Mouse (Mus musculus): Measurements from ENCODE around the gene Vwa5b1. TPM values are rescaled to one million over a fixed set of nuclear protein-coding genes. Genes with fewer than 3 reads are reported as not detected.
A peak's percentile ranks its signal among the peaks of the same experiment; 100 is the strongest.

Gene Vwa5b1
- polyA plus RNA-seq, 1 experiment: not detected

DNA sequence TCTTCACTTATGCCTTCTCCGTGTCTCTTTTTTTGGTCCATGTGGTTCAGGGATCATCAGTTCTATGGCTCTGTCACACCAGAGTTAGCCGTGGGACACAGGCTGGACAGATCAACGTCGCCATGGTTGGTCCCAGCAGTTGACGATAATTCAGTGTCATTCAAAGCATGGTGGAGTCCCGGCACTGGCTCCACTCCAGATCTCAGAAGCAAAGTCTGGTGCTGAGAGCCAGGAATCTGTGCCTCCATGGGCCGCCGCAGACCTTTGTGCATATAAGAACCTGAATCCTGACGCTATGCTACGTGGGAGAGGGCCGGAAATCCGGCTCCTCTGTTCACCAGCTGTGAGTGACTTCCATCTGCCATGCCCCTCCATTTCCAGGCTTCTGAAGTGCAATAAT, 100.1 kb downstream of the Vwa5b1 start:
- WGBS: 84% methylated on average over 12 of the region's 12 CpGs
- Histone ChIP-seq H3K36me3 (ENCODE audit: control insufficient read depth, insufficient read depth, low read length) (no peaks in the 10 kb centered on the region), H3K27me3 (replicated peaks; ENCODE audit: control insufficient read depth, insufficient read depth, low read length) (no peaks in the 10 kb centered on the region), H3K4me1 (ENCODE audit: control insufficient read depth, insufficient read depth, low read length) (no peaks in the 10 kb centered on the region), H3K27ac (ENCODE audit: insufficient read depth, low read depth, low read length) (no peak overlapping the region), H3K4me3 (ENCODE audit: insufficient read depth, low read depth, low read length) (no peak overlapping the region)
- DNase-seq: no peak
- no peak for TF ChIP-seq CTCF (conservative IDR thresholded peaks at IDR 0.05; ENCODE audit: insufficient read depth, insufficient read length, low read depth, low read length)
- no peak for TF ChIP-seq POLR2A (IDR thresholded peaks at IDR 0.05; ENCODE audit: low read depth, low read length)

DNA sequence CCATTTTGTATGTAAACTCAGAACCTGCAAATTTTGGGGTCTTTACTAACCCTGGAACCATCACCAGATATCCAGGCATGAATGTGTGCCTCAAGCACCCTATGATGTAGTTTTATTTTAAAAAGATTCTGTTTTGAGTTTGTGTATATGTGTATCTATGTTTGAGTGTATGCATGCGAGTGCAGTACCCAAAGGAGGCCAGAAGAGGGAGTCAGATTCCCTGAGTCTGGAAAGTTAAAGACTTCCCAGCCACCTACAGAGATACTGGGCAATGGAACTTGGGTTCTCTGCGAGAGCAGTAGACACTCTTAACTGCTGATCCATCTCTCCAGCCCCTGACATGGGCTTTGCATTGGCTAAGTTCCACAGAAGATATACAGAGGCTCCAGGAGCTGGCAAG, 101.8 kb downstream of the Vwa5b1 start:
- Histone ChIP-seq H3K27me3 (replicated peaks; ENCODE audit: control insufficient read depth, insufficient read depth, low read length) (no peaks in the 10 kb centered on the region), H3K36me3 (ENCODE audit: control insufficient read depth, insufficient read depth, low read length) (no peaks in the 10 kb centered on the region), H3K4me1 (ENCODE audit: control insufficient read depth, insufficient read depth, low read length) (no peaks in the 10 kb centered on the region), H3K27ac (ENCODE audit: insufficient read depth, low read depth, low read length) (no peak overlapping the region), H3K4me3 (ENCODE audit: insufficient read depth, low read depth, low read length) (no peak overlapping the region)
- TF ChIP-seq POLR2A (IDR thresholded peaks at IDR 0.05; ENCODE audit: low read depth, low read length) (no peak), CTCF (conservative IDR thresholded peaks at IDR 0.05; ENCODE audit: insufficient read depth, insufficient read length, low read depth, low read length) (no peak)
- DNase-seq: no peak
- WGBS: 95% methylated on average over 2 of the region's 2 CpGs

DNA sequence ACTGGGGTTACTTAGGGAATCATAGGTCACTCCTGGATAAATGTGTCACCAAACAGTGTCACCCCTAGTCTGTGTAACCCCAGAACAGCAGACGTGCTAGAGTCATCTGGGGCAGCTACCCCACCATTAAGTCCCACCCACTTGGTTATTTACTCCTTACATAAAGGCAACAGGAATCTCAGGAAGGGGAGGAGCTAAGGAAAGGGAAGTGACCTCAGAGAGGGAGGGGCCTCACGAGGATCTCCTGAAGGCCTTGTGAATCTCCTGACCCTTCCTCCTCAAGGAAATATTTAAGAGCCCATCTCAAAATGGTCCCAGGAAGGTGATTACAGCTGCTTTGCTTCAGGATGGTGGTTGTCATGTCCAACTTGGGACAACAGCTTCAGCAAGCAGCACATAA, 103.9 kb downstream of the Vwa5b1 start:
- WGBS: 78% methylated on average over 2 of the region's 2 CpGs

DNA sequence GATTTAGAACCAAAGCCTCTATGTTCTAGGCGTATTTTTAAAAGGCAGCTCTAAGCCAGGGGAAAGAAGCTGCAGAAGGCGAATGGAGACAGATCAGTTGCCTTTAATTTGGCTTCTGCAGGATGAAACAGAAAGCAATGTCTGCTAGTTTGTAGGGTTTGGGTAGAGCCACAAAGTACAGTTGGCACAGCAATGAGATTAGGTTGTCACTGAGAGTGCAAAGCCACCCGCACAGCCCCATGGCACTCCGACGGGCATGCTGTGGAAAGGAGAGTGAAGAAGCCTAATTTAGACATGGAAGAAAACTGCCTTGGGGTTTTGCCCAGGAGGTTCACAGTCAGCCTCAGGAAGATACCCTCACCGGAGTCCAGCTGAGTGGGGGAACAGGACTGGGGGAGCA, 105.7 kb downstream of the Vwa5b1 start:
- Histone ChIP-seq H3K4me1 (ENCODE audit: control insufficient read depth, insufficient read depth, low read length) (no peaks in the 10 kb centered on the region), H3K27me3 (replicated peaks; ENCODE audit: control insufficient read depth, insufficient read depth, low read length) (no peaks in the 10 kb centered on the region), H3K27ac (ENCODE audit: insufficient read depth, low read depth, low read length) (no peak overlapping the region), H3K4me3 (ENCODE audit: insufficient read depth, low read depth, low read length) (no peak overlapping the region), H3K36me3 (ENCODE audit: control insufficient read depth, insufficient read depth, low read length) (no peaks in the 10 kb centered on the region)
- TF ChIP-seq CTCF (conservative IDR thresholded peaks at IDR 0.05; ENCODE audit: insufficient read depth, insufficient read length, low read depth, low read length): no peak
- TF ChIP-seq POLR2A (IDR thresholded peaks at IDR 0.05; ENCODE audit: low read depth, low read length): no peak
- 92% methylated on average over 6 of the region's 6 CpGs for WGBS
- no peak for DNase-seq

More for the DNA sequence above, 103.9 kb downstream of the Vwa5b1 start:
- Histone ChIP-seq H3K27ac (ENCODE audit: insufficient read depth, low read depth, low read length) (no peak overlapping the region), H3K4me1 (ENCODE audit: control insufficient read depth, insufficient read depth, low read length) (no peaks in the 10 kb centered on the region), H3K4me3 (ENCODE audit: insufficient read depth, low read depth, low read length) (no peak overlapping the region), H3K36me3 (ENCODE audit: control insufficient read depth, insufficient read depth, low read length) (no peaks in the 10 kb centered on the region), H3K27me3 (replicated peaks; ENCODE audit: control insufficient read depth, insufficient read depth, low read length) (no peaks in the 10 kb centered on the region)
- TF ChIP-seq CTCF (conservative IDR thresholded peaks at IDR 0.05; ENCODE audit: insufficient read depth, insufficient read length, low read depth, low read length) (no peak), POLR2A (IDR thresholded peaks at IDR 0.05; ENCODE audit: low read depth, low read length) (no peak)
- no peak for DNase-seq

DNA sequence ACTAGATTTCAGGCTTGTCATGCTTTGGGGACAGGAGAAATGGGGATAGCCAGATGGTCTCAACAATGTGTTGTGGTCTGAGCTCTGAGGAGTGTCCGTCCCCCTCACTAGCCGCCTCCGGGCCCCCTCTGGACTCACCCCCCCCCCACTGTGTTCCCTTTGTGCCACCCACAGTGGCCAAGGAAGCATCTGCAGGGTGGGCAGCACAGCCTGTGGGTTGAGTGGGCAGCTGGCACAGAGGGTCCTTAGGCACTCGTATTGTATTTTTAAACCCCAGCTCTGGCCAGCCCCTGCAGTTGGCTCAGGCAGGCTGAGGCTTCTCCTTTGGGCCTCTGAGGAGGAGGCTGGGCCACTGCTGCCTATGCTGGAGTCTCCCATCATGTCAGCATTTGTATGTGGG, 110.0 kb downstream of the Vwa5b1 start:
- no peak for TF ChIP-seq POLR2A (IDR thresholded peaks at IDR 0.05; ENCODE audit: low read depth, low read length)
- TF ChIP-seq CTCF (conservative IDR thresholded peaks at IDR 0.05; ENCODE audit: insufficient read depth, insufficient read length, low read depth, low read length): no peak
- DNase-seq: no peak
- 85% methylated on average over 4 of the region's 4 CpGs for WGBS

DNA sequence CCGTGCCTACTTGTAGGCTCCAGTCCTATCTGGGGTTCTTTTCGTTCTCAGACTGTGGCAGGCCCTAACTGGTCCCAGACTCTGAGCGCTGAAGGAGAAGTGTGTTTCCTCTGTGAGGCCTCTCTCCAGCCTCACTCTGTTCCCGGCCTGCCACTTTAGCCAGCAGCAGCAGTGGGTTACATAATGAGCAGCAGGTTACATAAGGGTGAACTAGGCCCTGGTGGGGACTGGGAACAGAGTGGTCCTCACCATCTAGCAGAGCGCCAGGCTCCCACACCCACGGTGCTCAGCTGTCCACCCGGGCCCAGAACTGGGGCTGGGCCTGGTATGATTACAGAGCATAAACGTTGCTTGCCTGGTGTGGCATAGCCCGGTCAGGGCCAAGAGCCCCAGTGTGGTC, 110.9 kb downstream of the Vwa5b1 start:
- WGBS: 78% methylated on average over 9 of the region's 9 CpGs
- H3K27me3 ChIP-seq (replicated peaks; ENCODE audit: control insufficient read depth, insufficient read depth, low read length): no peaks in the 10 kb centered on the region

More for the DNA sequence above, 110.0 kb downstream of the Vwa5b1 start:
- no peak overlapping the region for H3K4me3 ChIP-seq (ENCODE audit: insufficient read depth, low read depth, low read length)
- no peaks in the 10 kb centered on the region for H3K27me3 ChIP-seq (replicated peaks; ENCODE audit: control insufficient read depth, insufficient read depth, low read length)
- no peaks in the 10 kb centered on the region for H3K4me1 ChIP-seq (ENCODE audit: control insufficient read depth, insufficient read depth, low read length)
- H3K36me3 ChIP-seq (ENCODE audit: control insufficient read depth, insufficient read depth, low read length): no peaks in the 10 kb centered on the region
- H3K27ac ChIP-seq (ENCODE audit: insufficient read depth, low read depth, low read length): no peak overlapping the region

DNA sequence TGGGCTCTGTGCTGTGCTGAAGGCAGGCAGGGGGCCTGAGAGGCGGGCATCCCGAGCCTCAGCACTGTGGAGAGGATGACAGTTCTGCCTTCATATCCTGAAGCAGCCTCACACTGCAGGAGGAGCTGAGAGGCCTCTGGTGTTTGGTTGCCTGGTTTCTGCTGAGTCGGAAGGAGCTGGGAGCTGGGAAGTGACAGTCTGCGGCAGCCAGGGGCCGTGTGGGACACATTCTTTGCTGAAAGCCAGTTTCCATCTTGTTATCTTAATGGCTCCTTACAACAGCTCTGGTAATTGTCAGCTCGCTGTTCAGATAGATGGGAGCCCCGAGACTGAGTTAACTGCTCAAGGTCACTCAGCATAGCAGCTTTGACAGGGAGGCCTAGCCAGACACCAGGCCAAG, 111.9 kb downstream of the Vwa5b1 start:
- H3K4me3 ChIP-seq (ENCODE audit: insufficient read depth, low read depth, low read length): no peak overlapping the region
- WGBS: 75% methylated on average over 7 of the region's 7 CpGs
- H3K36me3 ChIP-seq (ENCODE audit: control insufficient read depth, insufficient read depth, low read length): no peaks in the 10 kb centered on the region
- TF ChIP-seq POLR2A (IDR thresholded peaks at IDR 0.05; ENCODE audit: low read depth, low read length) (no peak), CTCF (conservative IDR thresholded peaks at IDR 0.05; ENCODE audit: insufficient read depth, insufficient read length, low read depth, low read length) (no peak)
- no peaks in the 10 kb centered on the region for H3K4me1 ChIP-seq (ENCODE audit: control insufficient read depth, insufficient read depth, low read length)
- no peaks in the 10 kb centered on the region for H3K27me3 ChIP-seq (replicated peaks; ENCODE audit: control insufficient read depth, insufficient read depth, low read length)
- no peak for DNase-seq
- no peak overlapping the region for H3K27ac ChIP-seq (ENCODE audit: insufficient read depth, low read depth, low read length)

More for the DNA sequence above, 110.9 kb downstream of the Vwa5b1 start:
- Histone ChIP-seq H3K4me1 (ENCODE audit: control insufficient read depth, insufficient read depth, low read length) (no peaks in the 10 kb centered on the region), H3K27ac (ENCODE audit: insufficient read depth, low read depth, low read length) (no peak overlapping the region), H3K4me3 (ENCODE audit: insufficient read depth, low read depth, low read length) (no peak overlapping the region), H3K36me3 (ENCODE audit: control insufficient read depth, insufficient read depth, low read length) (no peaks in the 10 kb centered on the region)
- DNase-seq: peak; percentile 41
- TF ChIP-seq POLR2A (IDR thresholded peaks at IDR 0.05; ENCODE audit: low read depth, low read length) (no peak), CTCF (conservative IDR thresholded peaks at IDR 0.05; ENCODE audit: insufficient read depth, insufficient read length, low read depth, low read length) (no peak)

DNA sequence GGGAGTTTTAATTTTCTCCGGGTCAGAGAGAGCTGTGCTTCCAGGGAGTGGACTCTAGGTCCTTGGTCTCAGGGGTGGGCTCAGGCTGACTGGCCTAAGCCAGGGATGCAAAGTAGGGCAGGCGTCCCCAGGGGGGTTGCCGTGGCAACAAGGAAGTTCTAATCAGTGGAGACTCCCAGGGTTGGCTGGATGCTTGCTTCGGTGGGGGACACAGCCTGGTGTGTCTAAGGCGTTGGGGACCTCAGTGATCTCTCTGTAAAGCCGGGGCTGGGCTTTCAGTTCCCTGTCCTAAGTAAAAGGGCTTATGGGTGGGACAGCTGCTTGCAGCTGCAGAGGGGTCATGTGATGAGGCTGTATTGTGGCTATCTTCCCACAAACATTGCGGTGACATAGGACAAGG, 113.4 kb downstream of the Vwa5b1 start:
- Histone ChIP-seq H3K4me1 (ENCODE audit: control insufficient read depth, insufficient read depth, low read length) (no peaks in the 10 kb centered on the region), H3K36me3 (ENCODE audit: control insufficient read depth, insufficient read depth, low read length) (no peaks in the 10 kb centered on the region), H3K4me3 (ENCODE audit: insufficient read depth, low read depth, low read length) (no peak overlapping the region), H3K27ac (ENCODE audit: insufficient read depth, low read depth, low read length) (no peak overlapping the region), H3K27me3 (replicated peaks; ENCODE audit: control insufficient read depth, insufficient read depth, low read length) (no peaks in the 10 kb centered on the region)
- WGBS: 33% methylated on average over 7 of the region's 7 CpGs
- DNase-seq: no peak
- no peak for TF ChIP-seq POLR2A (IDR thresholded peaks at IDR 0.05; ENCODE audit: low read depth, low read length)
- no peak for TF ChIP-seq CTCF (conservative IDR thresholded peaks at IDR 0.05; ENCODE audit: insufficient read depth, insufficient read length, low read depth, low read length)
